Mouse (Mus musculus): ENCODE measurements around the gene Ccdc65. TPM values are rescaled to one million over a fixed set of nuclear protein-coding genes. Genes with fewer than 3 reads are reported as not detected.

Gene Ccdc65
- polyA plus RNA-seq, 1 experiment from 2014 or later, result 0.70 TPM

DNA sequence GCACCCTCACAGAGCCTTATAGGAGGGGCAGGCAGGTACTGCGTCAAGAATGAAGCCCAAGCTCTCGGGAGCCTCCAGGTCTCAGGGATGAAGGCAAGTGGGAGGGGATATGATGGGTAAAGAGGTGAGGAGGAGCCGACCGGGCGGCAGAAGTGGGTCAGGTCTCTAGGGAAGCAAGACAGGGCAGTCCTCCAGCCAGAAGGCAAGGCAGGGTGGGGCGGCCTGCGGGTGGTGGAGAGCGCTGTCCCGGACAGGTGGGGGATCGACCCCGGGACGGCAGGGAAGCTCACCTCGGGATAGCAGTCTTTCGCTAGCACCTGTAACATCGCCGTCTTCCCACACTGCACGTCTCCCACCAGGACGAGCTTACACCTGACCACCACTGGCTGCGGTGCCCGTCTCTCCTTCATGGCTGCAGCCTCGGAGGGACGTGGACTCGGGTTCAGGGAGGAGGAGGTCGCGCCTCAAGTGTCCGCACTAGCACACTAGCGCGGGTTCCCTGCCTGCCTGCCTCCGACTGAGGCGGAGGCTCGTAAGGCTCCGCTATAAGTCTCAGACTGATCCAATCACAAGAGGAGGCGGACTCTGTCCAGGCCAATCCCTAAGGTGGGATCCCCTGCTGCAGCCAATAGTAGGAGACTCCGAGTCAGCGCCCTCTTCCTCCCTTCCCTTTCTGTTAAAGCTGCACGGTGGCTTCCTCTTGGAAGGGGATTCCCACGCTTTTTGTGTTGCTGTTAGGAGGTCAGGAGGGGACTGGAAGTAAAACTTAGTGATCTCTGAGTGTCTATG is 30.9 kb upstream of the Ccdc65 start, which contains the start of gene Rnd1:
Gene Rnd1, minus strand, starts transcription at position 522 of the 789 bp plus-strand sequence.
- TF ChIP-seq CTCF (IDR thresholded peaks at IDR 0.05; ENCODE audit: low read depth), result peak; percentile 37; the same call in 1 of the 2 replicates
- TF ChIP-seq EP300 (optimal IDR thresholded peaks at IDR 0.05), result no peak
- H3K27me3 ChIP-seq (ENCODE audit: control insufficient read depth, insufficient read depth, low read length), result no peaks in the 10 kb centered on the region
- H3K9me3 ChIP-seq (ENCODE audit: control insufficient read depth, low read length), result no peaks in the 10 kb centered on the region
- no peaks in the 10 kb centered on the region for H3K36me3 ChIP-seq (ENCODE audit: control insufficient read depth, insufficient read depth, low read length)
- H3K9ac ChIP-seq (ENCODE audit: low read length), result 0 out of 2 replicates have a peak within 1 kb of the TSS, but pooled peaks have one; percentile 2
- H3K27ac ChIP-seq (replicated peaks), result no peak within 1 kb of the TSS
- peak within 1 kb of the TSS; percentile 31 for H3K4me3 ChIP-seq (ENCODE audit: low read depth, low read length)
- WGBS, result under 1% methylated on average over 37 of the region's 37 CpGs
- peak; percentile 96 for ATAC-seq (ENCODE audit: low FRiP score, low TSS enrichment)
- H3K4me2 ChIP-seq (replicated peaks; ENCODE audit: low read depth), result peak within 1 kb of the TSS; percentile 66
- DNase-seq (ENCODE audit: low spot score), result peak; percentile 83
- H3K4me1 ChIP-seq (replicated peaks; ENCODE audit: control insufficient read depth, insufficient read depth), result no peaks in the 10 kb centered on the region

DNA sequence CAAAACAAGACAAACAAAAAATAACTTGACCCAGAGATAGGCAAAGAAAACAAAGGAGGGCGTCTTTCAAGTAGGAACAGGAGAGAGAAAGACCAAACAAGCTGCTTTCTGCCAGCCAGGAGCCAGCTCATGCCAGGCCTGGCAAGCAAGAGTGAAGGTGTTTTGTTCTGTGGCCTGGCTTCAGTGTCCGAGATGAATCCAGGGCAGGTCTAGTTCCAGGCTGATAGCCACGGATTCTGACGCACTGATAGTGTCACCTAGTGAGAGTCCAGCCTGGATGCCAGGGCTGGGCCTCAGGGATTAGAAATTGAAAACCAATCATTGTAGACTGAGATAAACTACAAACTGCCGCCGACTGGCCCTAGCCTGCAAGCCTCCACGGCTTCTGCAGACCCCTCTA is 30.0 kb upstream of the Ccdc65 start:
- Histone ChIP-seq H3K9me3 (ENCODE audit: control insufficient read depth, low read length) (no peaks in the 10 kb centered on the region), H3K4me3 (ENCODE audit: low read depth, low read length) (no peak overlapping the region), H3K27me3 (ENCODE audit: control insufficient read depth, insufficient read depth, low read length) (no peaks in the 10 kb centered on the region), H3K27ac (replicated peaks) (no peak overlapping the region), H3K4me1 (replicated peaks; ENCODE audit: control insufficient read depth, insufficient read depth) (no peaks in the 10 kb centered on the region), H3K4me2 (replicated peaks; ENCODE audit: low read depth) (no peak overlapping the region; the same call in 1 of the 2 replicates), H3K36me3 (ENCODE audit: control insufficient read depth, insufficient read depth, low read length) (no peaks in the 10 kb centered on the region), H3K9ac (ENCODE audit: low read length) (no peak overlapping the region)
- ATAC-seq (ENCODE audit: low FRiP score, low TSS enrichment), result no peak
- TF ChIP-seq EP300 (optimal IDR thresholded peaks at IDR 0.05) (no peak), CTCF (IDR thresholded peaks at IDR 0.05; ENCODE audit: low read depth) (no peak)
- 64% methylated on average over 7 of the region's 7 CpGs for WGBS
- DNase-seq (ENCODE audit: low spot score), result no peak

DNA sequence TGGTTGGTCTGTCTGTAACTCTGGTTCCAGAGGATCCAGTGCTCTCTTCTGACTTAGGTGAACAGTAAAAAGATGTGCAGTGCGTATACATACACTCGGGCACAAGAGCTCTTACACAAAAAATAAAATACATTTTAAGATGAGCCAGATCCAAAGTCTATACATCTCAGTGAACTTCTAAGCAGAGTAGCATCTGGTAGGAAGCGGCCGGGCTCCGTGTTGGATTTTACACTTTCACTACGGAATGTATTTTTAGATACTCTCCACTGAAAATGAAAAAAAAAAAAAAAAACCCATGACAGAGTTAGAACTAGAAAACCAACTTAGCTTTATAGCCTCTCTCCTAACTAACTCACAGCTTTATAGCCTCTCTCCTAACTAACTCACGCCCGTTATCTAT is 27.3 kb upstream of the Ccdc65 start:
- no peak for ATAC-seq (ENCODE audit: low FRiP score, low TSS enrichment)
- no peak overlapping the region for H3K9ac ChIP-seq (ENCODE audit: low read length)

DNA sequence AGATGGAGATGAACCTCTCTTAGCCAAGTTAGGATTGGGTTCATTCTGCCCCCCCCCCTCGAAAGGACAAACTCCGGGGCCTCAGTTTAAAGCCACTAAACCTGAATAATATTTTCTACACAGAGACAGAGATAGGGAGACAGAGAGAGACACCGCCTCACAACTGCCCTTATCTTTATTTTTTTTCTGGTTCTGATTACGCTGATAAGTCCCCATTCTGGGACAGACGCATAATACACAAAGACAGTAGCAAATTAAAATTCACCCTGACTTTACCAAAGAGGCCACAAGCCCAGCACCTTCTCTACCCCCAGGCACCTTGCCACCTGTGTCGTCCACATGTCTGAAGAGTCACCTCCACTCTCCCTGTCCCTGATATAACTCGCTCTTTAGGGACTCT is 26.4 kb upstream of the Ccdc65 start:
- H3K4me2 ChIP-seq (replicated peaks; ENCODE audit: low read depth), result no peak overlapping the region
- H3K36me3 ChIP-seq (ENCODE audit: control insufficient read depth, insufficient read depth, low read length), result no peaks in the 10 kb centered on the region
- no peak overlapping the region for H3K9ac ChIP-seq (ENCODE audit: low read length)
- H3K27me3 ChIP-seq (ENCODE audit: control insufficient read depth, insufficient read depth, low read length), result no peaks in the 10 kb centered on the region
- DNase-seq (ENCODE audit: low spot score) (no peak), ATAC-seq (ENCODE audit: low FRiP score, low TSS enrichment) (no peak)
- no peaks in the 10 kb centered on the region for H3K9me3 ChIP-seq (ENCODE audit: control insufficient read depth, low read length)
- H3K4me1 ChIP-seq (replicated peaks; ENCODE audit: control insufficient read depth, insufficient read depth), result no peaks in the 10 kb centered on the region
- no peak for TF ChIP-seq CTCF (IDR thresholded peaks at IDR 0.05; ENCODE audit: low read depth)
- WGBS, result 69% methylated on average over 7 of the region's 7 CpGs
- H3K4me3 ChIP-seq (ENCODE audit: low read depth, low read length), result no peak overlapping the region
- H3K27ac ChIP-seq (replicated peaks), result no peak overlapping the region

More for the DNA sequence above, 27.3 kb upstream of the Ccdc65 start:
- Histone ChIP-seq H3K4me1 (replicated peaks; ENCODE audit: control insufficient read depth, insufficient read depth) (no peaks in the 10 kb centered on the region), H3K27me3 (ENCODE audit: control insufficient read depth, insufficient read depth, low read length) (no peaks in the 10 kb centered on the region), H3K36me3 (ENCODE audit: control insufficient read depth, insufficient read depth, low read length) (no peaks in the 10 kb centered on the region), H3K4me3 (ENCODE audit: low read depth, low read length) (no peak overlapping the region), H3K27ac (replicated peaks) (no peak overlapping the region), H3K9me3 (ENCODE audit: control insufficient read depth, low read length) (no peaks in the 10 kb centered on the region), H3K4me2 (replicated peaks; ENCODE audit: low read depth) (no peak overlapping the region)
- 72% methylated on average over 8 of the region's 8 CpGs for WGBS
- no peak for DNase-seq (ENCODE audit: low spot score)
- TF ChIP-seq CTCF (IDR thresholded peaks at IDR 0.05; ENCODE audit: low read depth) (no peak), EP300 (optimal IDR thresholded peaks at IDR 0.05) (no peak)

DNA sequence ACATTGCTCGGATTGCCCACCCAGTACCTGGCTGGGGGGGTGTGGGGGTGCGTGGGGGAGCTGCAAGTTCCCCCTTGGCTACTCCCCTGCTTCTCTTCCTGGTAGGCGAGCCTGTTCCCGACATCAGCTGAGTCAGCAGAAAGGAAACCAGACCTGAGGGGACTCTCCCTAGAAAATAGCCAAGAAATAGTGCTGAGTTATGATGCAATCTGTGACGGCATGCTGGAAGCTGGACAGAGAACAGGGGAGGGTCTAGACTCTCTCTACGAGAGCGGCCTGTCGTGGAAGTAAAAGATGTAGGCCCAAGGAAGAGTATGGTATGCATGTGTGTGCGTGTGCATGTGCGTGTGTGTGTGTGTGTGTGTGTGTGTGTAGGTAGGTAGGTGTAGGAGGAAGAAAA is 24.8 kb upstream of the Ccdc65 start:
- ATAC-seq (ENCODE audit: low FRiP score, low TSS enrichment), result peak; percentile 64
- WGBS, result 50% methylated on average over 10 of the region's 10 CpGs
- no peak overlapping the region for H3K4me2 ChIP-seq (replicated peaks; ENCODE audit: low read depth)
- H3K4me3 ChIP-seq (ENCODE audit: low read depth, low read length), result no peak overlapping the region
- no peak overlapping the region for H3K9ac ChIP-seq (ENCODE audit: low read length)
- TF ChIP-seq EP300 (optimal IDR thresholded peaks at IDR 0.05) (no peak), CTCF (IDR thresholded peaks at IDR 0.05; ENCODE audit: low read depth) (no peak)
- no peaks in the 10 kb centered on the region for H3K27me3 ChIP-seq (ENCODE audit: control insufficient read depth, insufficient read depth, low read length)
- peak; percentile 31 for DNase-seq (ENCODE audit: low spot score)
- H3K36me3 ChIP-seq (ENCODE audit: control insufficient read depth, insufficient read depth, low read length), result no peaks in the 10 kb centered on the region
- H3K27ac ChIP-seq (replicated peaks), result no peak overlapping the region
- H3K4me1 ChIP-seq (replicated peaks; ENCODE audit: control insufficient read depth, insufficient read depth), result no peaks in the 10 kb centered on the region
- no peaks in the 10 kb centered on the region for H3K9me3 ChIP-seq (ENCODE audit: control insufficient read depth, low read length)

DNA sequence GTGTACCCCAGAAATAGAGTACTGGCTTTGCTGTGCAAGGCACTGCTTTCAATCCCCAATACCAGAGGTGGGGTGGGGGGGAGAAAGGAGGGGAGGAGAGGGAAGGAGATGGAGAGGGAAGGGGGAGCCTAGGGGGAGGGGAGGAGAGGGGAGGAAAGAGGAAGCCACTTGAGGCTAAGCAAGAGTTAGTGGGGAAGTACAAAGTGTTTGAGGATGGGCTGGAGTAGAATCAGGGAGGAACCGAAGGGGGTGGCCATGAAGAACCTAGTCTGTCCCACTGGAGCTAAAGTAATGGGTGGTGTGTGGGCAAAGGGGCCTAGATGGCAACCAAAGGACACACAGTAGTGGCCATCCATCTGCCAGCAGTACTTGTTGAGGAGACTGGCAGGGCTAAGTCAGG is 24.3 kb upstream of the Ccdc65 start:
- Histone ChIP-seq H3K9me3 (ENCODE audit: control insufficient read depth, low read length) (no peaks in the 10 kb centered on the region), H3K4me2 (replicated peaks; ENCODE audit: low read depth) (no peak overlapping the region), H3K9ac (ENCODE audit: low read length) (no peak overlapping the region), H3K4me1 (replicated peaks; ENCODE audit: control insufficient read depth, insufficient read depth) (no peaks in the 10 kb centered on the region), H3K36me3 (ENCODE audit: control insufficient read depth, insufficient read depth, low read length) (no peaks in the 10 kb centered on the region), H3K4me3 (ENCODE audit: low read depth, low read length) (no peak overlapping the region), H3K27me3 (ENCODE audit: control insufficient read depth, insufficient read depth, low read length) (no peaks in the 10 kb centered on the region), H3K27ac (replicated peaks) (no peak overlapping the region)
- TF ChIP-seq CTCF (IDR thresholded peaks at IDR 0.05; ENCODE audit: low read depth) (no peak), EP300 (optimal IDR thresholded peaks at IDR 0.05) (no peak)
- ATAC-seq (ENCODE audit: low FRiP score, low TSS enrichment), result 0 out of 2 replicates have a peak, but pooled peaks have one; percentile 6
- DNase-seq (ENCODE audit: low spot score), result no peak
- WGBS, result 84% methylated on average over 1 of the region's 1 CpGs
